Mouse (Mus musculus) right cerebral cortex, adult 18-20 months (tissue): ENCODE data around the gene Grik1.

Source experiments
- DNase-seq: peaks from one replicate; pipeline ENCODE4 v3.0.0; 2022; ENCODE audit warnings: mixed read lengths

The Grik1 gene

DNA sequence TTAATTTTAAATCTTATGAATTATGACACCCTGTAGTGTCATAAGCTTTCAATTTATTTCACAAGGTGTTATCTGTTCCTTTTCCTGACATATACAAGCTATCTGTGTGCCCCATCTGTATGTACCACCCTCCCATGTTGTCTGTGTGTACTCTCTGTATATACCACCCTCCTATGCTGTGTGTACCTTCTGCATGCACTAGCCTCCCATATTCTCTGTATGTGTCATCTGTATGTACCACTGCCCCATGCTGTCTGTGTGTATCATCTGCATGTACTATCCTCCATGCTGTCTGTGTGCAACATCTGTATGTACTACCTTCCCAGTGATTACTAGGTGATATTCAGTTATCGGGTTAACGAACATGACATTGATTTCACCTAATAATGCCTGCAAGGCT lies 148.5 kb downstream of the Grik1 start:
- no peak for DNase-seq

DNA sequence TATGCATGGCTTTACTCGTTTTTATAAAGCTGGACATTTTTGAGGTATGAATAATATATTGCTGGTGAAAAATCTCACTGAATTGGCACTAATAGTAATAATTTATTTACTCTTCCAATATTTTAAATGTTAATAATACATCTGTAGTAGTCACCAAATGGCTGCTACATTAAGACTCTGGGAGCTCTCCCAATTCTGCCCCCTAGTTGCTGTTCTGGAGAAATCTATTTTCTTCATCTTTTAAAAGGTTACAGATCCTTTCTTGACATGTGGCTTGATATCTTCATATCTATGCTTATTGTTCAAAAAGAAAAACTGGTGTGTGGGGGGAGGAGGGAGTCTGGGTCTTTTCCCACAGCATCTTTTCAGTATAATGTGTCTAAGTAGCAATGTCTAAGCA lies 151.2 kb downstream of the Grik1 start:
- DNase-seq: no peak

DNA sequence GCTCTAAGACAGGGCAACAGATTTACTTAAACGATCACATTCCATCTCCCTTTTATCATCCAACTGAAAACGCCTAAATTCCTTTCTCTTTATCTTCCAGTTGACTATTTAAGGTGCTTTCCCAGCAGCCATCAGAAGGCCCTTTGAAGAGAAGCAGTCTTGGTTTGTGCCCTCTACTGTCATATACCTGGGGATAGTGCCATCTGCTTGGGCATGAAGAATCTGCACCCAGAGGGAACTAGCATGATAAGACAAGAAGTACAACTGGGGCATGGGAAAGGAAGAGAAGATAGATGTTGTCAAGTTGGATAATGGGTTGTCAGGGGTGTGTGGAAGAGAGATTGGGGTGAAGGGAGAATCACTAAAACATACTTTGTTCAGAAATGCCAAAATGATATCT lies 157.1 kb downstream of the Grik1 start:
- DNase-seq: no peak

- DNase-seq: no peak
Observed at GRCm38 (mm10) chr16:88131103-88131502, 159.0 kb downstream of the Grik1 start.

DNA sequence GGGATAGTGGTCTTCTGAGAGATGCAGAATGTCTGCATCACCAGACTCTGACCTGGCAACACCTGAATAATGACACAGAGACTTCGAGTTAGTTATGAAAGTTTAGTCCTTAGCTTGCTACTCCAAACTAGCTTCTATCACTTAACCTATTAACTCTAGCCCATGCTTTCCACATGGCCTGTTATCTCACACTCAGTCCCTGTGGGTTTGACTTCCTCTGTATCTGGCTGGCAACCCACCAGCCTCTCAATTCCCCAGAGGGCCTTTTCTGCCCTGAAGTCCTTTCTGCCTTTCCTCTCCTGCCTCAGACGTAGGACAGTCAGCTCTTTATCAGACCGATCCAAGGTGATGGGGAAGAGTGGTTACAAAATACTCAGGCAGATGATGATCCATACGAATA lies 165.0 kb downstream of the Grik1 start:
- DNase-seq: no peak

DNA sequence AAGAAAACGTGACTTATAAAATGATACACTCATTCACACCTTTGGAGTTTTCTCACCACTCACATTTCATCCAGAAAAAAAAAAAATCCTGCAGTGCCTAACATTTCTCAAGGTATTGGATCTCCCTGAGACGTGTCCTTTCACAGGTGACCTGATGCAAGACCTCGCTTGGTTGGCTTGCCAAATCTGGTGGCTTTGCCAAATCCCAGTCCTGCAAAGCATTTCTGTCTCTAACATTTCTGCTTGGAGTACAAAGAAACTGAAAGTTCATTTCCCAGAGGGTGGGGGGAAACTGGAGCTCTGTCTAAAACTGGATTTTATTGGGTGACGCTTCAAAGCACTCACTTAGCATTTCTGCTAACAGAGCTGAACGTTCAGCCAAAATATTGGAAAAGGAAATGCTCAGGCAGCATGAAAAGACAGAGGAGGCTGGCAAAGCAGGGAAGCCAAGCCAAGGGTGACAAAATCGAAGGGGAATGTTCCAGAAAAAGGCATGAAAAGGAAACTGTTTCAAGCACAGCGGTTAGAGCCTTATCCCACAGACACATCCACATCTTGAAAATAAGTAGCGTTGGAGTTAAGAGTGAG lies 177.4 kb downstream of the Grik1 start:
- peak; percentile 18 for DNase-seq

GRCm38 (mm10) chr16:88111459-88111858 lies 178.6 kb downstream of the Grik1 start:
- DNase-seq: no peak

- peak; percentile 31 for DNase-seq
Observed at GRCm38 (mm10) chr16:88094206-88094789, 195.8 kb downstream of the Grik1 start.

- no peak for DNase-seq
Observed at GRCm38 (mm10) chr16:88087280-88087679, 202.8 kb downstream of the Grik1 start.

DNA sequence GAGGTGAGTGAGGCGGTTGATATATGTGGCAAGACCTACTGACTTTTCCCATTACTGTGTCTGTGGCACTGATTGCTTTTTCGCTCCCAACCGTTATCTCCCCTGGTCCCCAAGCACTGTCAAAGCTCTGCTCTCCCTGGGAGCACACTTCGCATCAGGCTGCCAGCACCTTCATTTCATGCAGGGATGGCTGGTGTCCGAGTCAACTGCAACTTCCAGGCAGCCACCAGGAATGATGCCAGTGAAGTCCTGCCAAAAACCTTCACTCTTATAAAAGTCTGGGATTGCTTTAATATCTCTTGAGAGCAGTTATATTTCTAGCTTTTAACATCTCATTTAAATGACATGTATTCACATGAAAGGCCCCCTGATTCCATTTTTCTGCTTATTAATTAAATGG lies 215.3 kb downstream of the Grik1 start:
- DNase-seq: no peak

DNA sequence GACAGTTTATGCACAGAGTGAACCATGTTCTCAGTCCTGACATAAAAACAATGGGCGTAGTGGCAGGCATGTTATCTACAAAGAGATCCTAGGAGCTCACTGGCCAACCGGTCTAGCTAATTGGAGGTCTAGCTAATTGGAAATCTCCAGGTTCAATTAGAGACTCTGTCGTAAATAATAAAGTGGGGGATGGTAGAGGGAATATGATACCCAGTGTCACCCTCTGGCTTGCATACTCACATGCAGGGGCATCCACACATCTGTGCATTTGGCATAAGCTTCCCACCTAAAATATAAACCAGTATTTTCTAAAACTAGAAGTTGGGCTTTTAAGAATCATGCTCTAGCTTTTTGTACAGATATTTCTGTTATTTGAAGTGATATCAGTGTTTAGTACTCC lies 229.1 kb downstream of the Grik1 start:
- DNase-seq: no peak

DNA sequence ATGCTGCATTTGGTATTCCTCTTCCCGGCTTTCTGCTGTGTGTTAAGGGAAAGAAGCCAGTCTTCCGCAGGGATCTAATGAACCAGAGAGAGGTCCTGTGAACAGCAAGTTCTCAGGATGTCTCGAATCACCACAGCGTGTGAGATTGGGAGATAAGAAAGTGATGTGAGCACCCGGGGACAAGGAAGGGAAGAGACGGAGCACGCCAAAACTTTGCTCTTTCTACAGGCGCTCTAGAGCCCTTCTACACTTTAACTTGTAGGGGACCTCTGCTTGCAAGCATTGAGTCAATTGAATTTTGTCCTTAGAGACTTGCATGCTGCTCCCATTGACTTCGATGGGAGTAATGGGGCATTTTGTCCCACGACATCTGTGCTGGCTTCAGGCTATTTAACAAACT lies 241.9 kb downstream of the Grik1 start:
- DNase-seq: no peak

DNA sequence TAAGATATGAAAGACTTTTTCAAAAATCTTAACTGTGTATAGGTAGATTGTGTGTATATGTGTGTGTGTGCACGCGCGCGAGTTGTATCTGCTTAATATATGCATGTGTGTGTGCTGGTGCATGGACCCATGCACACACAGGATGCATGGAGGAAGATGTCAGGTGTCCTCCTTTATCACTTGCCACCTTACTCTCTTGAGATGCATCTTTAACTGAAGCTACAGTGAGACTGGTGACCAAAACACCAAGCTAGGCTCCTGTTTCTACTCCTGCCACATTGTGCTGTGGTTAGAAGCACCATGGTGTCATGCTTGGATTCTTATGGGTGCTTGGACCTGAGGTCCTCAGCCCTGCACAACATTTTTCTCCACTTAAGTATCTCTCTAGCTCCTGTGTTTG lies 245.7 kb downstream of the Grik1 start:
- DNase-seq: no peak

- no peak for DNase-seq
Observed at GRCm38 (mm10) chr16:88042458-88042857, 247.6 kb downstream of the Grik1 start.

- DNase-seq: no peak
Observed at GRCm38 (mm10) chr16:88038503-88039091, 251.5 kb downstream of the Grik1 start.

DNA sequence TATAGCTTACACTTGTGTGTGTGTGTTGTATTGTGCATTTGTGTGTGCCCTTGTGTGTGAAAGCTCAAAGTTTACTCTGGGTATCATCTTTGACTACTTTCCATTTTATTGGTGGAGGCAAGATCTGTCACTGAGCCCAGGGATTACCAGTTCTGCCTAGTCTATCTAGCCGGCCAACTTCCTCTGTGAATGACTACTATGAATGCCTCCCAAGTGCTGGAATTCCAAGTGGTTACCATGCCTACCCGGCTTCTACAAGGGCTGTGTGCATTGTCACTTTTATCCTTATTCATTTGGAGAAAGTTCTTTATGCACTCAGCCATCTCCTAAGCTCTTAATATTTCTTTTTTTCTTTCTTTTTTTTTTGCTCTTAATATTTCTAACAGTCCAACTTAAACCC lies 301.3 kb downstream of the Grik1 start:
- DNase-seq: no peak

DNA sequence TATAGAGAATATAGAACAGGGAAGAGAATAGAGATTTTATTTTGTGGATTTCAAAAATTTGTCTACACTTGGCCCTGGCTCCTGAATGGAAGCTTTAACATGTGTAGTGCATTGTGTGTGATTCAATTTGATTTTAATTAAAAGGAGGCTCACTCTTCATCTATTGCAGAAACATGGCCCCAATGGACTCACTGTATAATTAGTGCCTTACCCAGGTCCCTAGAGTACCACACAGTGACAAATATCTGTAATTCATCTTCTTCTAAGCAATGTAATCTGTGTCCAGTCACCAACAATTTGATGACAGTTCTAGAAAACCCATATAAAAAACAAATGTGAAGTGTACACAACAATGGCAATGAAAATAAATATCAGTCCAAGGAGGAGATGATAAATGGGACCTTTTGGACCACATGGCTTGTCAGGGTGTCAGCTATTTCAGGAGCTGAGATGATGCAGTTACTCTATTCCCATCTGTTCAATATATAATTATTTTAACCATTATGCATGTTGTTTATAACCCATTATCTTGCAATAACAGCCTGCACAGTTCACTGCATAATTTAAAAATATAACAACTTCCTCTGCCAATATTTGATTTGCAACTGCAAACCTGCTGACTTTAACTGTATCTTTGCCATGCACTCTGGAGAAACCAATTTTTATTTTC lies 305.7 kb downstream of the Grik1 start:
- no peak for DNase-seq

DNA sequence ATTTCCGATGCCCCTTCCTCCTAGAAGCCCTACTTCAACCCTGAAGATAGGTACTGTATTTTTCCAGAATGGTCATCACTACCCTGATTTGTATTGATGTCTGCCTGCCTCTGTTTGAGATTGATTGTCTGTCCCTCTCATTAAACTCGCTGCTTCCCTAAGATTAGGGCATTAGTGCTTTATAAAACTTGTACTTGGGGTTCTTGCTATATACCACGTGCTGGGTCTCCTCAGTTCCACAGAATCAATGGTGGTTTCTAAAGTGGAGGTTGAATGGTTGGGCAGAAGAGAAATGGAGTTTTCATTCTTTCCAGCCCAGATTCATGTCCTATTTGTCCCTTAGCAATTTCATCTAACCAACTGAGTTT lies 316.0 kb downstream of the Grik1 start:
- no peak for DNase-seq

DNA sequence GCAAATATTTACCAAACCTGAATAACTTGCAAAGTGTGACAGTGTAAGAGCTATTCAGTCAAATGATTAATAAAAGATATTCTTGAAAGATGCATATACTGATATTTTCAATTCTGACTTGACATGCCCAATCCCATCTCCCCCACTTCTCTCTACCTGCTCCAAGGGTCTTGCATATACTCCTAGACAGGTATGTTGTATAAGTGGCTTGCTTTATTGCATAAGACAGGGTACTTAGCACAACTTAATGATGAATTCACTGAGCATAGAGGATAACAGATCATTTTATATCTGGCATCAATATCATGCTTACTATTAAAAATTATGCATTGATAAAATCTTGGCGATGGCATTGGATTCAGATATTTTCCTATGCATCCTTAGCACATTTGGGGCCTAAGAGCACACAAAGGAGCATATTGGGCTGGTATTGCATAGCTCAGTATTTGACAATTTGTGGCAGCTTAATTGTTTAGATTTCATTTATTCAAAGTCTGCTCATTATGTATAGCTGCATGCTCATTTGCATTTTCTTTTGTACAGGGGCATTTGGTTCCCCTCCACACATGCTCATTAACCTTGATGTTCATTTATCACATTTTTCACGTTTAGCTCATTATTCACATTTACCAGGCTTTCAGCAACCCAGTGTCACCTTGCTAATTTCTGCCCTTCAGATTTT lies 316.5 kb downstream of the Grik1 start:
- no peak for DNase-seq

- no peak for DNase-seq
Observed at GRCm38 (mm10) chr16:87971911-87972310, 318.2 kb downstream of the Grik1 start.

- no peak for DNase-seq
Observed at GRCm38 (mm10) chr16:87969936-87970335, 320.1 kb downstream of the Grik1 start.

DNA sequence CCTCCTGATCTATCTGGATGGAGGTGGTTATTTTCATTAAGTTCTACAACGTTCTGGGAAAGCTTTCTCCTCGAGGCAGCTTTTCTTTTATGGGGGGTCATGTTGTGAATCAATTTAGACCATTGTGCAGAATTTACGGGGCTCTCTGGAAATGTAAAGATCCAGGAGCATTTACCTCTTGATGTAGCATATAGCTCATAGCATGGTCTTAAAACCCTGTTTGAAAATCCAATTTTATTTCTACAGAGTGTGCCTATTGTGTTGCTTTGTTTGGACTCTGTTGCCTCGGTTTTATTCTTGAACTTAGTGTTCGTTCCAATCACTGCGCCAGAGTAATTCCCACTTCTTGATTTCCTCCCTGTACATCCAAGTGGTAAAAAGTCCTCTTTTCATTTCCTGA lies 328.6 kb downstream of the Grik1 start:
- no peak for DNase-seq

DNA sequence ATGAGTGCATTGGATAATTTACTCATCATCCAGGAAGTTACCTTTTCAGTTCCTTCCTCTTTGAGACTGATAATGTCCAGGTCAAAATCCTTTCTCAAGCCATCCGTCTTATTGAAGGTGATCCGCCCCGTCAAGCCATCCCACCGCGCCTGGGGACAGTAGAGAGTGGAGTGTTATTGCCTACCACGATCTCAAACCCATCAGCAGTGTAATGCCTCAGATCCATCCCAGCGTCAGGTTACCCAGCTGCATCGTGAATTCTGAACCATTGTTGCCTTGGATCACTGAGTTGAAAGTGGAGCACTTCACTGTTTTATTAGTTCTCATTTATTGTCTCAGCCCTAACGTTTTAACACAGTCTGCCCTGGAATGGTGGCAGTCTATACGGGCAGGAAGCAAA lies 332.6 kb downstream of the Grik1 start:
- DNase-seq: no peak

DNA sequence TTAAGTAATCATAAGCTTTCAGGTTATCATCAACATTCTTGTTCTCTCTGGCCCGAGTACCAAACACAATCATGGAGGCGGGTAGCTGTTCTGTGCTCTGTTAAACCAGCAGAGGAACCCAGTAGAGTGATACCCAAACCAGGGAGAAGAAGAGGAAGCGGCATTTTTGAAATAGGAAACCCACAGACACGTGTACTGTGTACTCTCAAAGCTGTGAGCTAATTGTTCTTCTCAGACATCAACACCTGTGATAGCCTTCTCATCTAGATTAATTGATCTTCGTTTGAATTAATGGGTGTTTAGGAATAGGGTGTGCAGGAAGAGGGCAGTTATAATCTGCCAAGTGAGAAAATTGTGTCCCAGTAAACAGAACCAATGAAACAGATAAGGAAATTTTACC lies 333.9 kb downstream of the Grik1 start:
- no peak for DNase-seq
